Mouse (Mus musculus): ENCODE data around the gene Akap13.

The Akap13 gene

GRCm38 (mm10) chr7:75667531-75667930, 212.2 kb downstream of the Akap13 start:
- in situ Hi-C loops (cut with MseI, MboI) = no loop called here

- in situ Hi-C loops (cut with MseI, MboI) = no loop called here
Measured at GRCm38 (mm10) chr7:75668396-75668795, 213.1 kb downstream of the Akap13 start.

GRCm38 (mm10) chr7:75669416-75669815, 214.1 kb downstream of the Akap13 start:
- in situ Hi-C loops (cut with MseI, MboI) = no loop called here

- in situ Hi-C loops (cut with MseI, MboI) = no loop called here
Measured at GRCm38 (mm10) chr7:75679631-75680030, 224.3 kb downstream of the Akap13 start.

- in situ Hi-C loops (cut with MseI, MboI) = no loop called here
Measured at GRCm38 (mm10) chr7:75682901-75683300, 227.6 kb downstream of the Akap13 start.

GRCm38 (mm10) chr7:75683410-75683809, 228.1 kb downstream of the Akap13 start:
- in situ Hi-C loops (cut with MseI, MboI) = no loop called here

GRCm38 (mm10) chr7:75684976-75685375, 229.6 kb downstream of the Akap13 start:
- in situ Hi-C loops (cut with MseI, MboI) = no loop called here

- in situ Hi-C loops (cut with MseI, MboI) = no loop called here
Measured at GRCm38 (mm10) chr7:75686046-75686826, 230.9 kb downstream of the Akap13 start.

- in situ Hi-C loops (cut with MseI, MboI) = no loop called here
Measured at GRCm38 (mm10) chr7:75686827-75687164, 231.5 kb downstream of the Akap13 start.

GRCm38 (mm10) chr7:75688144-75688543, 232.8 kb downstream of the Akap13 start:
- in situ Hi-C loops (cut with MseI, MboI) = no loop called here

GRCm38 (mm10) chr7:75694777-75695176, 239.4 kb downstream of the Akap13 start:
- in situ Hi-C loops (cut with MseI, MboI) = no loop called here

- in situ Hi-C loops (cut with MseI, MboI) = no loop called here
Measured at GRCm38 (mm10) chr7:75699836-75700235, 244.5 kb downstream of the Akap13 start.

- in situ Hi-C loops (cut with MseI, MboI) = no loop called here
Measured at GRCm38 (mm10) chr7:75700771-75701345, 245.5 kb downstream of the Akap13 start.

- in situ Hi-C loops (cut with MseI, MboI) = no loop called here
Measured at GRCm38 (mm10) chr7:75701761-75702160, 246.4 kb downstream of the Akap13 start.

GRCm38 (mm10) chr7:75702368-75702767, 247.0 kb downstream of the Akap13 start:
- in situ Hi-C loops (cut with MseI, MboI) = no loop called here

- in situ Hi-C loops (cut with MseI, MboI) = no loop called here
Measured at GRCm38 (mm10) chr7:75702966-75703645, 247.8 kb downstream of the Akap13 start.

- in situ Hi-C loops (cut with MseI, MboI) = no loop called here
Measured at GRCm38 (mm10) chr7:75704862-75705261, 249.5 kb downstream of the Akap13 start.

- in situ Hi-C loops (cut with MseI, MboI) = no loop called here
Measured at GRCm38 (mm10) chr7:75709936-75710335, 254.6 kb downstream of the Akap13 start.

- in situ Hi-C loops (cut with MseI, MboI) = no loop called here
Measured at GRCm38 (mm10) chr7:75710920-75711319, 255.6 kb downstream of the Akap13 start.

GRCm38 (mm10) chr7:75711436-75711835, 256.1 kb downstream of the Akap13 start:
- in situ Hi-C loops (cut with MseI, MboI) = no loop called here

- in situ Hi-C loops (cut with MseI, MboI) = no loop called here
Measured at GRCm38 (mm10) chr7:75712808-75713207, 257.5 kb downstream of the Akap13 start.

GRCm38 (mm10) chr7:75713959-75714358, 258.6 kb downstream of the Akap13 start:
- in situ Hi-C loops (cut with MseI, MboI) = no loop called here

- in situ Hi-C loops (cut with MseI, MboI) = no loop called here
Measured at GRCm38 (mm10) chr7:75715026-75715425, 259.7 kb downstream of the Akap13 start.

Data from mouse trophoblast stem cell (cell line).